Mouse (Mus musculus) spleen, adult 18-20 months (tissue): ENCODE results near the gene Mfap3.
"Not testable (repeated sequence)": the region's sequence is repeated elsewhere in the genome, so short reads cannot be mapped to it uniquely, and the experiment has no call there.

Experiments used
- DNase-seq, 2 experiments: peaks; one replicate each; pipeline ENCODE4 v3.0.0; 2022; ENCODE audit warnings: mixed read lengths in 2 of 2

Gene Mfap3

DNA sequence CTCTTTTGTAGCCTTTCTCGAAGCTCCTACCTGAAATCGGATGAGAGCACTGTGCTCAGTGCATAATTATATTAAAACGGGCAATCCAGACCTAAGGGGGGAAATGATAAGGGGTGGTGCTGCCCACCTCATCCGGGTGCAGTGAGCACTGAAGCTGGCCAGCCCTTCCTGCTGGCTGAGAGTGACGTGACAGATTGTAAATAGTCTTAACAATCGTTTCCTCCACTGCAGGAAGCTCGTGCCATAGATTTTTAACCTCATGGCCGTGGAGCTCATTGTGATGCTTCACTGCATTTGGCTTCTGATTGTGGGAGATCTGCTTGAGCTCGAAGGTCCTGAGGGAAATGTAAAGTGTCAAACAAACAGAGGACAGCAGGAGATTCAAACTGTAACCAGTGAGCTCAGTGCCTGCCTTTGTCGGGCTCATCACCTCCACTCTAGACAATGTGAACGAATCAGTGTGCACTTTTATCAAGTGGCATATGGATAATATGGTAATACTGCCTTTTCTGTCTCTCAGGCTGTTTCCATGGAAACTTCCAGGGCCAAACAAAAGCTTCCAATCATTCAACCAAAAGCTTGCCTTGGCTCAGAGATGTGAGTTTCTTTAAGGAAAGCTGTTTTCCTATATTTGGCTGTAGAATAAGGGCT is 13.0 kb downstream of the Mfap3 start:
- no peak for DNase-seq

DNA sequence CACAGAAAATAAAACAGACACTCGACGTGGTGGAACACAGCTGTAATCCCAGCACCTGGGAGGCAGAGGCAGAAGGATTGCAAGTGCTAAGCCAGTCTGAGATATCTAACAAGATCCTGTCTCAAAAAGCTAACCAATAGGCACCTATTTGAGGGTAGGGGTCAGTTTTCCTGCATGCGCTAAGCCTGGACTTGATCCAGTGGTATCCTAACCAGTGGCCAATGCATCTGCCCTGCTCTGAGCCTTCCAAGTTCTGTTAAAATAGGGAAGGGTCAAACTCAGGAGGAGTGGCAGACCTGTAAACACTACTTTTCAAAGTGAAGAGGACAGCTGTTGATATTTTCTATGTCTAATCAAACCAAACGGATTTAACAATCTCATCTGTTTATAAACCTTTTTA is 13.8 kb downstream of the Mfap3 start:
- no peak for DNase-seq

DNA sequence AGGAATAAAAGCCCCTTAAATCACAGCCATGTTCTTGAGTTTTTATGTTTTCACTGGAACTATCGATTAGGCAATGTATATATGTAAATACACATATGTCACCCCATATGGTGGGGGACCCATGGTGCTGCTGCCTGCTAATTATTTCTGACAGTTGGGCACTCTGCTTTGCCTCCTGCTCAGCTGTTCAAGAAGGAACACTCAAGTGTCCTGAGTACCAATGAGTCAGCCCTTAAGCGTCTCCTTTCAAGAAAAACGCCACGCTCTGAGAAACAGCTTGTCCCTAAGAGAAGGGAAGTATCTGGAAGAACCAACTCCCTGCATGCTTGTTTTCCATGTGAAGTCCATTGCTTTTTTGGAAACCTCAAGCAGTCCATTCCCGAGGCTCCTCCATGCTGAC is 17.4 kb downstream of the Mfap3 start:
- DNase-seq = no peak

DNA sequence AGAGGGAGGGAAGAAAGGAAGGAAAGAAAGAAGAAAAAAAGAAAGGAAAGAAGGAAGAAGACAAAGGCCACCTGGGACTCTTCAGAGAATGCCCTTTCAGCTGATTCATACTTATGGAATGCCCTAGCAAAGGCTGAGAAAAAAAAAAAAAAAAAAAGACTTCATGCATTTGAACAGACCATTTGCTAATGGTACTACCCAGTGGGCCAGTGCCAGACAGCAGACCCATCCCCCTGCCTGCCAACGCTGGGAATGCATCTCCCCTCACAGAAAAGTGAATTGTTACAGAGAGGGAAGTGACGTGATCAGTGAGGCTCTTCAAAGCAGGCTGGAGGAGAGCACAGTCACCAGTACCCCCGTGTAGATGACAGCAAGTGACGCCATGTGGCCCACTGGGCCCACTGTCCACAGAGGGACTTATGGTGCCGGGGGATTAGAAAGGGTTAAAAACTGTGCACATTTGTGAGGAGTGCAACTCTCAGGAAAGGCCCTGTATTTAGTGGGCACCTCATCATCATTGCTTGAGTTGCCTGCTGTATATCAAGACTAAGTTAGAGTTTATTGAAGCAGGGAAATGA is 21.5 kb downstream of the Mfap3 start:
- no peak for DNase-seq

DNA sequence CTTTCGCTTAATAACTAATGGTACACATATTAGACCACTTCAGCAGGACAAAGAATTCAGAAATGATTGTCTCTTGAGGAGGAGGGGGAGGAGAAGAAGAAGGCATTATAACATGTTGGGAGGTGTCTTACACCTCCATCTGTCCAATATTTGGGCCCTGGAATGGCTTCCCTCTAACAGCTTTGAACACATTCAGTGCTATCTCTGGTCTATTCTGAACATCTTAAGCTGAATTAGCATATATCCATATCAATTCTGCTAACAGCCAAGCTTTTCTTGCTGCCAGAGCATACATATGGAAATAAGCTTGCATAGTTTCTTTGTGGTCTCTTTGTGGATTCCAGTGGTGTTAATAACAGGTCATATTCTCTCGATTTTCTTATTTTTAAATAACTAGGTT is 22.2 kb downstream of the Mfap3 start:
- DNase-seq = no peak

DNA sequence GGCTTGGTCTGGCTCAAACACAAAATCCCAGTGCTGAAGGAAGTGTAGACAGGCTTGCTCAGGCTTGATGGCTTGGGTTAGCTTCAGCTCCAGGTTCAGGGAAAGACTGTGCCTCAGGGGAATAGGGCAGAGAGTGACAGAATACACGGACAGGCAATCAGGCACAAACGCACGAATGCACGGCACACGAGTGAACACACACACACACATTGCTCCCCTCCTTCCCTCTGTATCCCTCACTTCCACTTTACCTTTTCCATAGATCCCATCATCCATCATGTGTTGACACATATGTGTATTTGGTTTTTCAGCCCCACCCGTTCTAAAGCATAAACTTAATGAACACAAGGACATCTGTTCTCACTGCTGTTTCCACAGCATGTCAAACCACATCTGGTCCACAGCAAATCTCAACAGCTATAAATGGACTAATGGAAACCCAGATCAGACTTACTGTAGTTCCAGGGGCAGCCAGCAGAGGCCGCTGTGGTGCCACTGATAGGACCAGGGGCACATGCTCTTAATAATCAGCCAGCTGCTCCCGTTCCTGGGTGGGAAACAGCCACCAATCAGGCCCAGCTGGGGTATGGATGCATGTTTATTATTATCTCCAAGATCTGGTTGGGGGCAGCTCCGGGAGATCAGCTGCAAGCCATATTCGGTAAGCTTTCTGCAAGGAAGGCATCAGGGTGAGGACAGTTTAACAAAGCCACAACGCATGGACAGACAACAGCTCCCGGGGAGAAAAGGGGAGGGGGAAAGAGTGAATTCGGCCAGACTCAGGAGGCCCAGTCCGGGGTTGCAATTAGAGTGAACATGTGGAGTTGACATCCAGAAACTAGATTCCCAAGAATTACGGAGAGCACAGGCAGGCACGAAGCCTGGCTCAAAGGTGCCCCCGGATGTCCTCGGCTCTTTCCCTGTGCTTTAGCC is 30.4 kb downstream of the Mfap3 start:
- DNase-seq = peak; percentile 40 to 81

DNA sequence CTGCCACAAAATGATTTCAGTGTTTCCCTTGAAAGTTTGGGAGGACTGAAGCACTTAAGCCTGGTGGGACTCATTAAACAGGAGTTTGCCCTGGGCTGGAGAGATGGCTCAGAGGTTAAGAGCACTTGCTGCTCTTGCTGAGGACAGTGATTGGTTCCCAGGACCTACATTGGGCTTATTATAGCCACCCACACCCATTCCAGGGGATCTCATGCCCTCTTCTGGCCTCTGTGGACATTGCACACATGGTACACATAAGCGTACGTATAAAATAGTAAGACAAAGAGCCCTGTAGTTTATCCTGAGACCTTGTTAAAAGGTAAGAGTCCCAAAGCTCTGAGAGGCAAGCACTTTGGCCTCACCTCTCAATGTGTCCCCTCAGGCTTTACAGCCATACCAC is 31.8 kb downstream of the Mfap3 start:
- no peak for DNase-seq

DNA sequence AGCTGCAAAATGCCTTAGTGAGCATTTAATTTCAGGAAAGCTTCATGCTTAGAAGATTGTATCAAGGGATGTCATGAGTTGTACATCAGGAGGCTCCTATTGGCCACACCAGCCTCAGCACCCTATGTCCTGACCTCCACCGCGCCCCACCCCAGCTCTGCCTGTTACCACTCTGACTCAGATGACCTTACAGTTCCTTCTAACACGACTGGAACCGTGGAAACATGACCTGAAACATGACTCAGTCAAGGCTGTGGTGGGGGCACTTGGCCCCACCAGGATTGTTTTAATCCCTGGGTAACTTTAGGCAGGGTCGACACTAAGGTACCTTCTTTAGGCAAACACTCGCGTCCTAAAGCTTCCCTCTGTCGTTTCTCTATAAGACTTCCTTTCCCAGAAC is 32.6 kb downstream of the Mfap3 start:
- DNase-seq = no peak

DNA sequence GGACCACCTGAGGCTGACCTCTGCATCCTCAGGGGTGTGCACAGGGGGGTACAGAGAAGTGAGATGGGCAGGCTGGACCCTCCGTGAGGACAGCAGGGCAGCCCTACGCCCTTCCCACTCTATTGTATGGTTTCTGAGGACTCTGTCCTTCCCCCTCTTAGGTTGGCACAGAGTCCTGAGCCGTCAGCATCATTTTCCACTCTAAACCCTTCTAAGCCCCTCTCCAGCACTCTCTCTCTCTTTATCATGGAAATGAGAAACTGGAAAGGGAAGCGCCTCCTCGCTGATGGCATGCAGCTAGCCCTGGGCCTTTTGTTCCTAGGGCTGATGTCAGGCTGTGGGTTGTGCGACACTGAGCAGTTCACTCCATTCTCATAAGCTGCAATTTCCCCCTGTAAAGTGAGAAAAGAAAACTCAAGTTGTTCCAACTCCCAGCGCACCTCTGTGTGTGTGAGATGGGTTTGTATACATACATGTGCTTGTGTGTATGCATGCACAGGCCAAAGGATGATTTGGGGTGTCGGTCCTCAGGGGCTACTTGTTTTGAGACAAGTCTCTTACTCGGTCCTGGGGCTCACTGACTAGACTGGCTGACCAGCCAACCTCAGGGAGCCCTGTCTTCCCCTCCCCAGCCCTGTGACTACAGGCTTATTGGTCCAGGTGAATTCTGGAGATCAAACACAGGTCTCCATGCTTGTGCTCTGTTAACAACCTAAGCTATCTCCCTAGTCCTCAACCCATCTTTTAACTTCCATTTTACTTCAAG is 34.7 kb downstream of the Mfap3 start:
- no peak for DNase-seq

DNA sequence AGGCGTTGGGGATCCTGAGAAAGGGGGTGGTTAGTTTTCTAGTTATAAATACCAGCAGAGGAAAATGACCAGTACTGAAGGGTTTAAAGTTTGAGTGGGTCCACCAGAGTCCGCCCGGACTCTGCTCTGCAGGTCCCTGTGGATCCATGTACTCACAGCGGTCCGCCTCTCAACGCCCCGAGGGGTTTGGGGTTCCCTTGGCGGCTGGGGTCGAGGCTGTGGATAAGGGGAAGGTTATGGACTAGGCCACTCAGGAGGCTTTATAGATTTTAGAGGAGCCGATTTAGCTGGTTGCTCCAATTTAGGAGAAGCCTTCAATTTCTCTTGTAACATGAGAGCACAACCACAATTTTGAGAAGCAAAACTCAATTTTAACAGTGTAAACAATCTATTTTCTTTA is 39.5 kb downstream of the Mfap3 start:
- DNase-seq = not testable (repeated sequence)

DNA sequence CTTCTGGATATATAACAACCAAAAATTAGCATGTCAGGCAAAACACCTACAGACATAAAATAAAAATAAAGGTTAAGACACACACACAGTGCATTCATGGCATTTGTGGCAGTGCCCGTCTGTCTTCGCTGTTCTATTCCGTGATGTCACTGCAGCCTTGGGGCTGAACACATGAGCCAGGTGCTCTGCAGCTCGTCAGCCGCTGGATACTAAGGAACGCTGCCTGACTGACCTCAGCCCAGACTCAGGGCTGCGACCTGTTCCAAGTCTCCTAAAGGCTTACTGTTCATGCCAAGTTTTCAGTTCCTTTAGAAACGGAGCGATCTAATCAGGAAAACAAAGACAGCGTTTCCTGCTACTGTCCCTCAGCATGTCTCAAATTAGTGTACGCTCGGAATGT is 46.1 kb downstream of the Mfap3 start:
- DNase-seq = no peak

DNA sequence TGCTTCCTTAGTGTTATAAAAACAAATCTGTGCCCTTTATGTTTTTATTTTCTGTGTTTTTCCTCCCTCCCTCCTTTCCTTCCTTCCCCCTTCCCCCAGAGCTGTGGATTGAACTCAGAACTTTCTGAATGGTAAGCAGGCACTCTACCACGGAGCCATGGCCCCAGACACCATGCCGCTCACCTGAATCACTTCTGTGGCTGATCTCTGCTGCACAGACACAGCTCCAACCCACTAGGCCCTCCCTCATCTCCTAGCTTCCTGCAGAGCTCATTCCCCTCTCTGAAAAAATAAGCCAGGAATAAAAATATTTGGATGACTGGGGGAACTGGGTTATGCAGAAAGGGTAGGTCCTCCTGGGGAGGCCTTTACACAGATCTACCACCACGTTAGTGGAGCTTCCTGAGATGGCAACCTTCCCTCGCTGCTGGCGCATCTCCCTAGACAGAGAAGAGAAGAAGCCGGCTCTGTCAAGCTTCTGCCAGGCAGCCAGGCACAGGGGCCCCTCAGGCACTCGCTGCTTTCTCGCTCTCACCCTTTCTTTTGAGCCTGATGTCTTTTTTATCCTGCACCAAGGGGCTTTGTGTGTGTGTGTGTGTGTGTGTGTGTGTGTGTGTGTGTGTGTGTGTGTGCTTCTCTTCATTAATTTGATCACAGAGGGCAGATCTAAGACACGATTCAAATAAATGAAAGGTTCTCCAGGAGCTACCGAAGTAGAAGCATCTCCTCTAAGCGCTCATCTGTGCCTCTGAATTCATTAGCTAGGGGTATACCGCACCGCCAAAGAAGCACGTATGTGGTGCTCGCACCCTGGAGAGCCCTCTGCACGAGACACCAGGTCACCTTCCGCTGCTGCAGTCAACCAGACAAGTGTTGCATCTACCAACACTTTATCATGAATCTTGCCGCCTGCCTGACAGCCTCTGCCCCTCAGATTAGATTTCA is 47.9 kb downstream of the Mfap3 start:
- DNase-seq = no peak

DNA sequence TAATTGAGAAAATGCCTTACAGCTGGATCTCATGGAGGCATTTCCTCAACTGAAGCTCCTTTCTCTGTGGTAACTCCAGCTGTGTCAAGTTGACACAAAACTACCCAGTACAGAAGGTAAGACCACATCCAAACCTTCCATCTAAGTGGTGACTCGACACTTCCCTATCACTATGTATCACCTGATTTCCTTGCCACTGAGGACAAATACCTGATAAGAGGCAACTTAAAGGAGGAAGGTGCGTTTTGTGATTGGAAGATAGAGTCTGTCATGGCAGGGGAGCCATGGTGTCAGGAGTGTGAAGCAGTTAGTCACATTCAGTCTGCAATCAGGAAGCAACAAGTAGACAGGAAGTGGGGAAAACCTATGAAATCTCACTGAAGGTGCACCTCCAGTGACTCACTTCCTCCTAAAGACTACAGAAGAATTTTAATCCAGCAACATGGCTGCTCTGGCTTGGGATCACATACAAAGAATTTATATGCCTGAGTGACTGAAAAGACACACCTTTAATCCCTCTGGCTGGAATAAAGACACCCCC is 50.6 kb downstream of the Mfap3 start:
- DNase-seq = no peak

DNA sequence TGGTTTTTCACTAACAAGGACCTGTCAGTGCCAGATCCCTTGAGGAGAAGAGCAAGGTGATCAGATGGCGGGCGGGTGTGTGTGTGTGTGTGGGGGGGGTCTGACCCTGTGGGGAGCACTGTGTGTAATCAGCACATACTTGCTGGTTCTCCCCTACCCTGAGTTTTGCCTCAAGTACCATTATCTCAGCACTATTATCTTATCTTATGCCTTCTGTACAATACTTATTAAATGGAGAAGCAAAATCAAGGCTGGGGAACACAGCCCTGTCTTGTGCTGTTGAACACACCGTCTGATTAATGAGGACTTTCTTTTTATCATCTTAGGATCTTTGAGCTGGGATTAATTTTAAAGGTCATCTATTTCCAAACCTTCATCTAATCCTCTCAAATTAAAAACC is 52.6 kb downstream of the Mfap3 start:
- no peak for DNase-seq

DNA sequence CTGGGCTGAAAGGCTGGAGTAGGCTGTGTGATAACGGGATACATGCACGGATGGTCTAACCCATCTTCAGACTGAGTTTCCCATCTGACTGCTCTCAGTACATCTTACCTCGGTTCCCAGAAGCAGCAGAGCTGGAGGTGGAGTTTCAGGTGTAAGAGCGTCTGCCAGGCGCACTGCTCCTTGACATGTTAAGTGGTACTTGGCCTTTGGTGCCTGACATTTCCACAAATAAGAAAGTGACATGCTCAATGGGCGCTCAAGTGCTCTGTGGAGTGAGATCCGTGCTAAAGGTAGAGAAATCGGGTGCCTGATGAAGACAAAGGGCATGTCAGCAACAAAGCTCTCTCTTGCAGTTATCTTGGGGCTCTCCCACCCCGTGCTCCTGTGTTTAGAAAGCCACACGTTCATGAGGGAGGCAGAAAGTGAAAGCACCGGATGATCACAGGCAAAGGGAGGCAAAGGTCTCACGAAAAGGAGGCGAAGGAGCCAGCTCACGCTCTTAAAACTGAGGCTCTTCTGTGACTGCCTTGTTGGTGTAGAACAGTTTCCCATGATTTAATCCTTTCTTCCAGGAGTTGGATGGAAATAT is 55.3 kb downstream of the Mfap3 start:
- DNase-seq = no peak

DNA sequence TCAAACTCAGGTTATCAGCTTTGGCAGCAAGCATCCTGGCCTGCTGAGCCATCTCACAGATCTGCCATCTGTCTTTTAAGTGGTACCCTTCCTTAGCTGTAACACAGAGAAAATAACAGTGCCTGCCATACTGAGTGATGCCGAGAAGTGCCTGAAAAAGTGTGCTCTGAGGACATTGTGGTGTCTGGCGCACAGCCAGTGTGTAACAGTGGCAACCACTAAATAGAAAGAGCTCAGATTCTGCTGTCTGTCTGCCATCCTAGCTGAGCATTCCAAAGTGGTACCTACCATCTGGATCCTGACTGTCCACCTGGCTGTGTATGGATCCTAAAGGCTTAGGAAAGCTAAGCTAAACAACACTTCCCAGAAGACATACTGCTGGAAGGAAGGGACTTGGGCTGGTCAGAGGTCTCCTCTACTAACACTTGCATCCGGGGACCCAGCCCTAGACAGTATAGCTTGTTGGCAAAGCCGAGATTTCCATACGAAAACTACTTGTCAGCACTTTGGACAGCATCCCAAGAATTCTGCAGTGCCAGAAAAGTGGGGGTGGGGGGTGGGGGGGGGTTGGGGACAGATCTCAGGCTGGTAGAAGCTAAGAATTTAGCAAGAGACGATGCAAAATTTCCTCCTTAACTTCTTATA is 58.5 kb downstream of the Mfap3 start:
- DNase-seq = no peak

DNA sequence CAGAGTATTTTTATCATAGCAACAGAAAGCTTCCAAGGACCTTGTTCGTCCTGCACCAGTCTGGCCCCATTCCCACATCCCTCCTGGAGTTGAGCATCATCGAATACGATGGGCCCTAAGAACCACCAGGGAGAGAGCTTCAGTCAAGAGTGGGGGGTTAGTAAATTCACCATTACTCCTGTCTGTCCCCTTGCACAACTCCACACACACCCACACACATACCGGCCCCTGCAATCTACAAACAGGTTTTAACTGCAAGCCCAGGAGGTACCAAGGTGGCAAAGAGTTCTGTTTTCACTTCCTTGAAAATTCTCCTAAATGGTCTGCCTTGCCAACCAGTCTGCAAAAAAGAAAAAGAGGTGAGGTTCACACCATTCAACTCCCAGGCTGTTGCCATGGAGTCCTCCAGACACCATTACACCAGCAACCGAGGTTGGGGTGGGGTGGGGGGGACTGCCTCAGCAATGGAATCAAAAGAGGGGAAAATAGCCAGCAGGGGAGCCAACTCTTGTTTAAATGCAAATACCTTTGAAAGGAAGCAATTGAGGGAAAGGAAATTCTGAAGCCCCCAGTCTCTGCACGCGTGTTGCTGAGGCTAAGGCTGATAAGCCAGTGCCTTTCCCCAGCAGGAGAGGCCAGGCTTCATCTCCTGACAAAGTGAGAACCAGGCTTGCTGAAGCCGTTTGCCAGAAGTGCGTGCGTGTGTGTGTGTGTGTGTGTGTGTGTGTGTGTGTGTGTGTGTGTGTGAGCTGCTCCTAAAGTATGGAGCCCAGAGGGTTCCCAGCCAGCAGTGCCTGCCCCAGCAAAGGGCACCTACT is 64.6 kb downstream of the Mfap3 start:
- DNase-seq = no peak
